Mouse (Mus musculus): ENCODE results near the gene Tmprss9.

Gene Tmprss9

GRCm38 (mm10) chr10:80936810-80937164, 65.1 kb downstream of the Tmprss9 start:
- DNase-seq (ENCODE audit: low spot score in 2 of 2) = no peak

GRCm38 (mm10) chr10:80937646-80938045, 66.0 kb downstream of the Tmprss9 start:
- peak; percentile 74 to 85 for DNase-seq (ENCODE audit: low spot score in 2 of 2)

GRCm38 (mm10) chr10:80938831-80939550, 67.3 kb downstream of the Tmprss9 start:
- no peak for DNase-seq (ENCODE audit: low spot score in 2 of 2)

- DNase-seq (ENCODE audit: low spot score in 2 of 2) = peak; percentile 76 to 85
Observed at GRCm38 (mm10) chr10:80939671-80940070, 68.0 kb downstream of the Tmprss9 start.

GRCm38 (mm10) chr10:80940320-80940987, 68.8 kb downstream of the Tmprss9 start:
- peak; percentile 32 to 63 for DNase-seq (ENCODE audit: low spot score in 2 of 2)

- no peak for DNase-seq (ENCODE audit: low spot score in 2 of 2)
Observed at GRCm38 (mm10) chr10:80940988-80941347, 69.3 kb downstream of the Tmprss9 start.

- DNase-seq (ENCODE audit: low spot score in 2 of 2) = no peak
Observed at GRCm38 (mm10) chr10:80942919-80943318, 71.3 kb downstream of the Tmprss9 start.

GRCm38 (mm10) chr10:80943701-80944100, 72.1 kb downstream of the Tmprss9 start:
- no peak for DNase-seq (ENCODE audit: low spot score in 2 of 2)

GRCm38 (mm10) chr10:80944231-80944630, 72.6 kb downstream of the Tmprss9 start:
- no peak for DNase-seq (ENCODE audit: low spot score in 2 of 2)

- DNase-seq (ENCODE audit: low spot score in 2 of 2) = no peak
Observed at GRCm38 (mm10) chr10:80946684-80947437, 75.2 kb downstream of the Tmprss9 start.

- DNase-seq (ENCODE audit: low spot score in 2 of 2) = no peak
Observed at GRCm38 (mm10) chr10:80947802-80948201, 76.2 kb downstream of the Tmprss9 start.

- no peak for DNase-seq (ENCODE audit: low spot score in 2 of 2)
Observed at GRCm38 (mm10) chr10:80948570-80948969, 76.9 kb downstream of the Tmprss9 start.

- DNase-seq (ENCODE audit: low spot score in 2 of 2) = no peak
Observed at GRCm38 (mm10) chr10:80949081-80949480, 77.4 kb downstream of the Tmprss9 start.

All from urinary bladder, postnatal 36 days (tissue).